Mouse (Mus musculus) MEL (cell line): Measurements from ENCODE around the gene Gtf2b.

Source experiments
- CTCF ChIP-seq, 3 experiments: IDR thresholded peaks in 2 of 3; conservative IDR thresholded peaks in 1 of 3; 2 replicates each; pipeline ENCODE4 v1.5.1; 2011 to 2012; ENCODE audit warnings: low read length in 3 of 3, low read depth in 2 of 3, mild to moderate bottlenecking in 2 of 3, improper control_type of control experiment in 1 of 3, inconsistent platforms in 1 of 3, mixed read lengths in 1 of 3, moderate library complexity in 1 of 3; ENCODE audit not compliant: control insufficient read depth in 1 of 3, insufficient read depth in 1 of 3, poor library complexity in 1 of 3, severe bottlenecking in 1 of 3
- ETS1 ChIP-seq: IDR thresholded peaks from 2 replicates; pipeline ENCODE4 v1.6.1; 2012; ENCODE audit warnings: low read depth, mild to moderate bottlenecking, inconsistent platforms, low read length, improper control_type of control experiment, moderate library complexity
- HCFC1 ChIP-seq: IDR thresholded peaks from 2 replicates; pipeline ENCODE4 v1.6.1; 2012; ENCODE audit warnings: low read depth, mild to moderate bottlenecking, inconsistent platforms, low read length, improper control_type of control experiment, moderate library complexity
- POLR2A ChIP-seq, 2 experiments: IDR thresholded peaks; 2 replicates each; pipeline ENCODE4 v1.6.1; 2011 to 2012; ENCODE audit warnings: low read length in 2 of 2, mild to moderate bottlenecking in 2 of 2, control low read depth in 1 of 2, improper control_type of control experiment in 1 of 2, low read depth in 1 of 2, moderate library complexity in 1 of 2; ENCODE audit not compliant: control insufficient read depth in 1 of 2, insufficient read depth in 1 of 2, poor library complexity in 1 of 2
- RCOR1 ChIP-seq: IDR thresholded peaks from 2 replicates; pipeline ENCODE4 v1.6.1; 2012; ENCODE audit warnings: low read depth, mild to moderate bottlenecking, inconsistent platforms, low read length, improper control_type of control experiment
- USF2 ChIP-seq, 2 experiments: IDR thresholded peaks; 2 replicates each; pipeline ENCODE4 v1.6.1; 2011 to 2012; ENCODE audit warnings: improper control_type of control experiment in 2 of 2, low read length in 2 of 2, borderline replicate concordance in 1 of 2, inconsistent platforms in 1 of 2, low read depth in 1 of 2, mild to moderate bottlenecking in 1 of 2; ENCODE audit not compliant: insufficient read depth in 1 of 2
- ZNF384 ChIP-seq: IDR thresholded peaks from 2 replicates; pipeline ENCODE4 v1.6.1; 2012; ENCODE audit warnings: low read depth, mild to moderate bottlenecking, inconsistent platforms, low read length, improper control_type of control experiment

GRCm38 (mm10) chr3:142811582-142811981, 46.7 kb downstream of the Gtf2b start:
- TF ChIP-seq ETS1 (no peak), HCFC1 (no peak), ZNF384 (no peak), USF2 (IDR thresholded peaks at IDR 0.05; ENCODE audit: borderline replicate concordance in 1 of 2, insufficient read depth in 1 of 2, low read depth in 1 of 2, low read length in 2 of 2) (no peak), CTCF (IDR thresholded peaks at IDR 0.05 in 2 of 3, conservative IDR thresholded peaks at IDR 0.05 in 1 of 3; ENCODE audit: control insufficient read depth in 1 of 3, insufficient read depth in 1 of 3, low read depth in 2 of 3, low read length in 3 of 3, poor library complexity in 1 of 3, severe bottlenecking in 1 of 3) (no peak), POLR2A (IDR thresholded peaks at IDR 0.05; ENCODE audit: control insufficient read depth in 1 of 2, insufficient read depth in 1 of 2, low read depth in 1 of 2, low read length in 2 of 2, poor library complexity in 1 of 2) (no peak), RCOR1 (no peak)
